Mouse (Mus musculus): ENCODE results near the gene Plekho2. TPM values are rescaled to one million over a fixed set of nuclear protein-coding genes. Genes with fewer than 3 reads are reported as not detected.

Plekho2 gene
- polyA plus RNA-seq, 1 experiment from 2014 or later, result 10.6 TPM

- Histone ChIP-seq H3K4me2 (replicated peaks) (no peak overlapping the region), H3K4me1 (peaks cover 13% of the 10 kb centered on the region; the same call in 1 of the 2 replicates), H3K4me3 (no peak overlapping the region), H3K27me3 (no peaks in the 10 kb centered on the region), H3K9ac (replicated peaks) (no peak overlapping the region), H3K36me3 (peaks cover 48% of the 10 kb centered on the region), H3K9me3 (no peaks in the 10 kb centered on the region), H3K27ac (replicated peaks) (no peak overlapping the region)
- 27% methylated on average over 4 of the region's 4 CpGs for WGBS
- ATAC-seq (ENCODE audit: low FRiP score, low read depth), result no peak
These were observed 17.7 kb downstream of the Plekho2 start for GRCm38 (mm10) chr9:65562081-65562506.

GRCm38 (mm10) chr9:65561016-65561415, 18.8 kb downstream of the Plekho2 start:
- H3K4me3 ChIP-seq, result no peak overlapping the region
- H3K9ac ChIP-seq (replicated peaks), result no peak overlapping the region
- H3K4me2 ChIP-seq (replicated peaks), result no peak overlapping the region
- peaks cover 57% of the 10 kb centered on the region for H3K36me3 ChIP-seq
- no peak overlapping the region for H3K27ac ChIP-seq (replicated peaks)
- WGBS, result 90% methylated on average over 4 of the region's 4 CpGs
- H3K9me3 ChIP-seq, result no peaks in the 10 kb centered on the region
- ATAC-seq (ENCODE audit: low FRiP score, low read depth), result no peak
- H3K27me3 ChIP-seq, result no peaks in the 10 kb centered on the region
- H3K4me1 ChIP-seq, result peaks cover 13% of the 10 kb centered on the region; the same call in 1 of the 2 replicates

GRCm38 (mm10) chr9:65558806-65559205, 21.0 kb downstream of the Plekho2 start:
- Histone ChIP-seq H3K27ac (replicated peaks) (no peak overlapping the region), H3K9me3 (no peaks in the 10 kb centered on the region), H3K27me3 (no peaks in the 10 kb centered on the region), H3K4me3 (no peak overlapping the region), H3K9ac (replicated peaks) (no peak overlapping the region), H3K4me2 (replicated peaks) (no peak overlapping the region), H3K4me1 (peaks cover 22% of the 10 kb centered on the region; the same call in 1 of the 2 replicates), H3K36me3 (peaks cover 60% of the 10 kb centered on the region)
- ATAC-seq (ENCODE audit: low FRiP score, low read depth), result no peak
- WGBS, result 94% methylated on average over 6 of the region's 6 CpGs

GRCm38 (mm10) chr9:65556979-65557378, 22.9 kb downstream of the Plekho2 start:
- Histone ChIP-seq H3K36me3 (peaks cover 46% of the 10 kb centered on the region), H3K4me1 (peaks cover 16% of the 10 kb centered on the region; the same call in 1 of the 2 replicates), H3K4me2 (replicated peaks) (no peak overlapping the region), H3K27ac (replicated peaks) (no peak overlapping the region), H3K9me3 (no peaks in the 10 kb centered on the region), H3K27me3 (no peaks in the 10 kb centered on the region), H3K4me3 (no peak overlapping the region), H3K9ac (replicated peaks) (no peak overlapping the region)
- 90% methylated on average over 5 of the region's 5 CpGs for WGBS
- no peak for ATAC-seq (ENCODE audit: low FRiP score, low read depth)

- Histone ChIP-seq H3K4me1 (peaks cover 12% of the 10 kb centered on the region; the same call in 1 of the 2 replicates), H3K4me2 (replicated peaks) (no peak overlapping the region), H3K9me3 (no peaks in the 10 kb centered on the region), H3K4me3 (no peak overlapping the region), H3K9ac (replicated peaks) (no peak overlapping the region), H3K27me3 (no peaks in the 10 kb centered on the region), H3K36me3 (peaks cover 46% of the 10 kb centered on the region), H3K27ac (replicated peaks) (no peak overlapping the region)
- ATAC-seq (ENCODE audit: low FRiP score, low read depth), result no peak
- over 99% methylated on average over 8 of the region's 8 CpGs for WGBS
These were observed 23.5 kb downstream of the Plekho2 start for GRCm38 (mm10) chr9:65556349-65556748.

- peaks cover 16% of the 10 kb centered on the region for H3K4me1 ChIP-seq
- no peak overlapping the region for H3K27ac ChIP-seq (replicated peaks)
- H3K4me2 ChIP-seq (replicated peaks), result no peak overlapping the region
- WGBS, result 91% methylated on average over 4 of the region's 4 CpGs
- peaks cover 46% of the 10 kb centered on the region for H3K36me3 ChIP-seq
- no peak overlapping the region for H3K4me3 ChIP-seq
- H3K9me3 ChIP-seq, result no peaks in the 10 kb centered on the region
- no peak for ATAC-seq (ENCODE audit: low FRiP score, low read depth)
- no peaks in the 10 kb centered on the region for H3K27me3 ChIP-seq
- H3K9ac ChIP-seq (replicated peaks), result no peak overlapping the region
These were observed 24.2 kb downstream of the Plekho2 start for GRCm38 (mm10) chr9:65555621-65556020.

- ATAC-seq (ENCODE audit: low FRiP score, low read depth), result no peak
- H3K9ac ChIP-seq (replicated peaks), result no peak overlapping the region
- H3K27me3 ChIP-seq, result no peaks in the 10 kb centered on the region
- H3K4me3 ChIP-seq, result no peak overlapping the region
- H3K36me3 ChIP-seq, result peaks cover 43% of the 10 kb centered on the region
- H3K4me1 ChIP-seq, result peaks cover 19% of the 10 kb centered on the region
- no peak overlapping the region for H3K4me2 ChIP-seq (replicated peaks)
- WGBS, result 23% methylated on average over 5 of the region's 5 CpGs
- 0 out of 2 replicates have a peak overlapping the region, but pooled peaks have one; percentile 15 for H3K27ac ChIP-seq (replicated peaks)
- H3K9me3 ChIP-seq, result no peaks in the 10 kb centered on the region
These were observed 24.8 kb downstream of the Plekho2 start for GRCm38 (mm10) chr9:65555001-65555405.

GRCm38 (mm10) chr9:65552711-65553110, 27.1 kb downstream of the Plekho2 start:
- 94% methylated on average over 2 of the region's 2 CpGs for WGBS
- no peak for ATAC-seq (ENCODE audit: low FRiP score, low read depth)
- Histone ChIP-seq H3K27me3 (no peaks in the 10 kb centered on the region), H3K4me1 (peaks cover 27% of the 10 kb centered on the region), H3K27ac (replicated peaks) (no peak overlapping the region), H3K9me3 (no peaks in the 10 kb centered on the region), H3K9ac (replicated peaks) (no peak overlapping the region), H3K36me3 (peaks cover 24% of the 10 kb centered on the region), H3K4me2 (replicated peaks) (no peak overlapping the region), H3K4me3 (no peak overlapping the region)

GRCm38 (mm10) chr9:65552141-65552540, 27.7 kb downstream of the Plekho2 start:
- Histone ChIP-seq H3K4me3 (no peak overlapping the region), H3K9me3 (no peaks in the 10 kb centered on the region), H3K4me1 (peaks cover 27% of the 10 kb centered on the region), H3K4me2 (replicated peaks) (no peak overlapping the region), H3K27ac (replicated peaks) (no peak overlapping the region), H3K36me3 (peaks cover 19% of the 10 kb centered on the region), H3K9ac (replicated peaks) (no peak overlapping the region), H3K27me3 (no peaks in the 10 kb centered on the region)
- WGBS, result 92% methylated on average over 5 of the region's 5 CpGs
- ATAC-seq (ENCODE audit: low FRiP score, low read depth), result no peak

GRCm38 (mm10) chr9:65551035-65551434, 28.8 kb downstream of the Plekho2 start:
- Histone ChIP-seq H3K27me3 (no peaks in the 10 kb centered on the region), H3K4me1 (peaks cover 27% of the 10 kb centered on the region), H3K9ac (replicated peaks) (0 out of 2 replicates have a peak overlapping the region, but pooled peaks have one; percentile 24), H3K27ac (replicated peaks) (peak overlapping the region; percentile 39), H3K9me3 (no peaks in the 10 kb centered on the region), H3K4me2 (replicated peaks) (no peak overlapping the region), H3K36me3 (peaks cover 8% of the 10 kb centered on the region), H3K4me3 (no peak overlapping the region)
- no peak for ATAC-seq (ENCODE audit: low FRiP score, low read depth)
- 52% methylated on average over 5 of the region's 5 CpGs for WGBS

GRCm38 (mm10) chr9:65550079-65550831, 29.6 kb downstream of the Plekho2 start:
- Histone ChIP-seq H3K9me3 (no peaks in the 10 kb centered on the region), H3K9ac (replicated peaks) (0 out of 2 replicates have a peak overlapping the region, but pooled peaks have one; percentile 24), H3K4me3 (no peak overlapping the region), H3K4me2 (replicated peaks) (no peak overlapping the region), H3K4me1 (peaks cover 25% of the 10 kb centered on the region), H3K27ac (replicated peaks) (peak overlapping the region; percentile 39; the same call in 1 of the 2 replicates), H3K27me3 (no peaks in the 10 kb centered on the region), H3K36me3 (no peaks in the 10 kb centered on the region)
- ATAC-seq (ENCODE audit: low FRiP score, low read depth), result no peak
- WGBS, result 31% methylated on average over 7 of the region's 7 CpGs

- Histone ChIP-seq H3K4me3 (no peak overlapping the region), H3K4me2 (replicated peaks) (no peak overlapping the region), H3K4me1 (peaks cover 19% of the 10 kb centered on the region), H3K27me3 (no peaks in the 10 kb centered on the region), H3K36me3 (no peaks in the 10 kb centered on the region), H3K9ac (replicated peaks) (no peak overlapping the region), H3K9me3 (no peaks in the 10 kb centered on the region), H3K27ac (replicated peaks) (no peak overlapping the region)
- 84% methylated on average over 5 of the region's 5 CpGs for WGBS
- ATAC-seq (ENCODE audit: low FRiP score, low read depth), result no peak
These were observed 30.2 kb downstream of the Plekho2 start for GRCm38 (mm10) chr9:65549643-65550042.
